Mouse (Mus musculus): ENCODE measurements at regions not wholly inside any gene's neighbourhood (a gene's known extent, or its start where the extent isn't known, plus 50 kb on each side); places are given as distances from the start of the nearest gene placed in this dataset.
"Not testable (repeated sequence)": the region's sequence is repeated elsewhere in the genome, so short reads cannot be mapped to it uniquely, and the experiment has no call there.

DNA sequence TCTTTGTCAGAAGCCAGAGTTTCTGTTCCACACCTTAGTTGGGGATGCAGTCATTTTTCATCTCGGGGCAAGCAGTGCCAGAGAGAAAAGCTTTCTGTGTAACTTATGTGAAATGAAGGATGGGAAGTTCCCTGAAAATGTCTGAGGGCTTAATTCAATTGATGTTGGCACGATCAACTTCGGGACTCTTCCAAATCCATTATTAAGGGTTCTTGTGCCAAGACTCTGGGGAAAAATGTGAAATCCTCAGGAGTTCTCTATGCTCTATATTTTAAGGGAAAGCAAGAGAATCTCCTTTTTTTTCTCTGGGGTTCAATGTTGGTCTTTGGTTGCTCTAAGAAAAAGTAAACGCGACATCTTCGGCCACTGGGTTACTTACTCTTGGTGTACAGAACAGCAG lies 100.9 kb upstream of the Nrip1 start:
- H3K36me3 ChIP-seq (ENCODE audit: control insufficient read depth, insufficient read depth, low read length), result no peaks in the 10 kb centered on the region
- 86% methylated on average over 6 of the region's 6 CpGs for WGBS
- H3K4me3 ChIP-seq (ENCODE audit: low read depth, low read length), result no peak overlapping the region
- no peaks in the 10 kb centered on the region for H3K27me3 ChIP-seq (ENCODE audit: control insufficient read depth, insufficient read depth, low read length)
- TF ChIP-seq CTCF (IDR thresholded peaks at IDR 0.05; ENCODE audit: extremely low read depth, insufficient read length, insufficient replicate concordance, low read depth, low read length) (no peak), POLR2A (IDR thresholded peaks at IDR 0.05; ENCODE audit: low read depth, low read length) (no peak)
- H3K4me1 ChIP-seq (ENCODE audit: control insufficient read depth, insufficient read depth, insufficient read length, low read length), result no peaks in the 10 kb centered on the region
- H3K27ac ChIP-seq (ENCODE audit: insufficient read depth, low read depth, low read length), result no peak overlapping the region

DNA sequence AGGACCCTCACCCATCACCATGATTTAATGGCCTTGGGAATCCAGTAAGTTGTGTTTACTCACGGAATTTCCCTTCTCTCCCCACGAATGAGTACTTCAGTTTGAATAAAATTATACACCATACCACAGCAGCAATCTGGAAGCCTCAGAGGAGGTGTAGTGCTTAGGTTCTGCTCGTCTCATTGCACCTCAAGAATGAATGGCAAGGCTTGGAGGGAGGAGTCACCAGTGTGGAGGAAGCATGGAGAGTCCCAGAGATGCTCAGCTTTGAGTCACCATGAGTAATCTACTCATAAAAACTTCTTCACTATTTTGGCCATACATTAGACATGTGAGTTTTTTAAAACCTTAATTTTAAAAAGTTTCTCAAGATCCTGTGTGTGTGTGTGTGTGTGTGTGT lies 98.8 kb upstream of the Nrip1 start:
- 72% methylated on average over 3 of the region's 3 CpGs for WGBS
- Histone ChIP-seq H3K36me3 (ENCODE audit: control insufficient read depth, insufficient read depth, low read length) (no peaks in the 10 kb centered on the region), H3K4me3 (ENCODE audit: low read depth, low read length) (no peak overlapping the region), H3K27me3 (ENCODE audit: control insufficient read depth, insufficient read depth, low read length) (no peaks in the 10 kb centered on the region), H3K4me1 (ENCODE audit: control insufficient read depth, insufficient read depth, insufficient read length, low read length) (no peaks in the 10 kb centered on the region), H3K27ac (ENCODE audit: insufficient read depth, low read depth, low read length) (no peak overlapping the region)
- TF ChIP-seq CTCF (IDR thresholded peaks at IDR 0.05; ENCODE audit: extremely low read depth, insufficient read length, insufficient replicate concordance, low read depth, low read length), result no peak
- TF ChIP-seq POLR2A (IDR thresholded peaks at IDR 0.05; ENCODE audit: low read depth, low read length), result no peak

DNA sequence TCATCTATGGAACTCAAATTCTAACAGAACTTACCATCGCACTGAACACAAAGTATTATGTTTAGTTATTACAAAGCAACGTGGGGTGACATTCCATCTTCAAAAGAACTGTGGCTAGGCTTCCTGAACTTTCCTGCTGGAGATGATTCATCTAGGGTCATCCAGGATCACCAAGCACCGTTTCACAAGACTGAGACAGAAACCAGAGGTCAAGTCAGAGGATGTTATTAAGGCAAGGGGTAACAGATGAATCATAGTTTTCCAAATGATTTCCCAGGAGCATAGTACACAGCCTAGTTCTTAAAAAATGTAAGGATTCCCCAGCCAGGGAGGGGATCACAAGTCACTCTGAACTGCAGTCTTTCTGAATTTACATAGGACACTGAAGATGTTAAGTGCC lies 97.5 kb upstream of the Nrip1 start:
- Histone ChIP-seq H3K4me3 (ENCODE audit: low read depth, low read length) (no peak overlapping the region), H3K27me3 (ENCODE audit: control insufficient read depth, insufficient read depth, low read length) (no peaks in the 10 kb centered on the region), H3K36me3 (ENCODE audit: control insufficient read depth, insufficient read depth, low read length) (no peaks in the 10 kb centered on the region), H3K4me1 (ENCODE audit: control insufficient read depth, insufficient read depth, insufficient read length, low read length) (no peaks in the 10 kb centered on the region), H3K27ac (ENCODE audit: insufficient read depth, low read depth, low read length) (no peak overlapping the region)
- 62% methylated on average over 3 of the region's 3 CpGs for WGBS
- TF ChIP-seq CTCF (IDR thresholded peaks at IDR 0.05; ENCODE audit: extremely low read depth, insufficient read length, insufficient replicate concordance, low read depth, low read length) (no peak), POLR2A (IDR thresholded peaks at IDR 0.05; ENCODE audit: low read depth, low read length) (no peak)

DNA sequence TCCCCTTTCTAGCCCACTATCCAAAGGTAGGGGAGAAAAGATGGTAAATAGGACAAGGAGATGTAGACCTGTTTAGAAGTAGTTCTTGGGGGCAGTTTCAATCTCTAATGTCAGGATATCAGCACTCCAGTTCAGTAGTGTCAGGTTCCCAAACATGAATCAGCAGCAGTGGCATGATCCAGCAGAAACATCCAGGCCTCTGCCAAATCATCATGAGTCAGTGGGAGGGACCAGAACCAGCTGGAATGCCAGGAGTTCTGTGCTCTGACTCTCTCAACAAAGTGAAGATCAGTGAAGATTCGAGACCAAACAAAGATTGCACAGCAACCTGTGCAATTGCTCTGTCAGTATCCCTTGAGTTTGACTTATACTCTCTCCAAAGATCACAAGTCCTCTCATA lies 85.9 kb upstream of the Nrip1 start:
- TF ChIP-seq CTCF (IDR thresholded peaks at IDR 0.05; ENCODE audit: extremely low read depth, insufficient read length, insufficient replicate concordance, low read depth, low read length), result no peak
- no peak for TF ChIP-seq POLR2A (IDR thresholded peaks at IDR 0.05; ENCODE audit: low read depth, low read length)
- Histone ChIP-seq H3K4me3 (ENCODE audit: low read depth, low read length) (no peak overlapping the region), H3K27me3 (ENCODE audit: control insufficient read depth, insufficient read depth, low read length) (no peaks in the 10 kb centered on the region), H3K4me1 (ENCODE audit: control insufficient read depth, insufficient read depth, insufficient read length, low read length) (peaks cover 2% of the 10 kb centered on the region; the same call in 1 of the 2 replicates), H3K27ac (ENCODE audit: insufficient read depth, low read depth, low read length) (no peak overlapping the region), H3K36me3 (ENCODE audit: control insufficient read depth, insufficient read depth, low read length) (no peaks in the 10 kb centered on the region)
- WGBS, result 85% methylated on average over 1 of the region's 1 CpGs

DNA sequence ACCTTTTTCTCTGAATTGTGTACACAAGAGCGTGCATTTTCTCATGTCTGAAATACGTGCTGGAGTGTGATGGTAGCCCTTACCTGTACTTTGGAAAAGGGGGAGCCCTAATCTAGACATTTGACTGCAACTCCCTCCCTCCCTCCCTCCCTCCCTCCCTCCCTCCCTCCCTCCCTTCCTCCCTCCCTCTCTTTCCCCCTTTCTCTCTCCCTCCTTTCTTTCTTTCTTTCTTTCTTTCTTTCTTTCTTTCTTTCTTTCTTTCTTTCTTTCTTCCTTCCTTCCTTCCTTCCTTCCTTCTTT lies 82.6 kb upstream of the Nrip1 start:
- not testable (repeated sequence) for H3K27me3 ChIP-seq (ENCODE audit: control insufficient read depth, insufficient read depth, low read length); H3K4me3 ChIP-seq (ENCODE audit: low read depth, low read length); H3K36me3 ChIP-seq (ENCODE audit: control insufficient read depth, insufficient read depth, low read length); H3K27ac ChIP-seq (ENCODE audit: insufficient read depth, low read depth, low read length)
- 85% methylated on average over 2 of the region's 2 CpGs for WGBS
- peaks cover 11% of the 10 kb centered on the region; the same call in 1 of the 2 replicates for H3K4me1 ChIP-seq (ENCODE audit: control insufficient read depth, insufficient read depth, insufficient read length, low read length)

DNA sequence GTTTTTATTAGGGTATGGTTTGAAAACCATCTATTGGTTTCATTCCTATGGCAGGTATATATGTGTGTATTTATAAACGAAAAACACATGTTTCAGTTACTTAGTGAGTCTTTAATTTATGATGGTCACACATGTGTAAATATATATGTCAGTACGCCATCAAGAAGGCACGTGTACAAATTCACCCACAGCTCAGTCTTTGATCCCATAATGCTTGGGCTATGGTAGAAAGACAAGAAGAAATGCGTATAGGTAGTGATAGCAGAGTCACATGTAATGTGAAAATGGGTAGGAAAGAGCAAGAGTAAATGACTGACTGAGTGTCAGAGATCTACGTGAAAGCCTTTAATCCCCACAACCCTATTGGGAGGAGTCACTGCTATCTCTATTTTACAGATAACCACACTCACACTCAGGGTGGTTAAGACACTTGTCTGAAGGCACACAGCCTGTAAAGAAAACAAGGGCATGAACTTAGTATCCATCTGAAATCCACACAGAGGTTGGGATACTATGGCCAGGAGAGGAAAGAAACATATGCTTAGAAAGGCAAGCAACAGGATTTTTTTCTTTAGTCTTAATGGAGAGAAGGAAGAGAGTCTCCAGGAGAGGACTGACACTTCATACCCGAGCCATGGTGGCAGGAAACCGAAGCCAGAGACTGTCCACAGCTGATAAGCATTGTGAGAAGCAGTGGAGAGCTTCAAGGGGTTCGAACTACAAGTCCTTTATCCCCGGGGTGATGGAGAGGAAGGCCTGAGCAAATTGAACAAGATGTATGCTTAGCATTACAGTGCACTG lies 82.1 kb upstream of the Nrip1 start:
- Histone ChIP-seq H3K27me3 (ENCODE audit: control insufficient read depth, insufficient read depth, low read length) (no peaks in the 10 kb centered on the region), H3K36me3 (ENCODE audit: control insufficient read depth, insufficient read depth, low read length) (no peaks in the 10 kb centered on the region), H3K4me1 (ENCODE audit: control insufficient read depth, insufficient read depth, insufficient read length, low read length) (peaks cover 11% of the 10 kb centered on the region; the same call in 1 of the 2 replicates), H3K27ac (ENCODE audit: insufficient read depth, low read depth, low read length) (no peak overlapping the region), H3K4me3 (ENCODE audit: low read depth, low read length) (no peak overlapping the region)
- 61% methylated on average over 9 of the region's 9 CpGs for WGBS
- TF ChIP-seq POLR2A (IDR thresholded peaks at IDR 0.05; ENCODE audit: low read depth, low read length) (no peak), CTCF (IDR thresholded peaks at IDR 0.05; ENCODE audit: extremely low read depth, insufficient read length, insufficient replicate concordance, low read depth, low read length) (no peak)

DNA sequence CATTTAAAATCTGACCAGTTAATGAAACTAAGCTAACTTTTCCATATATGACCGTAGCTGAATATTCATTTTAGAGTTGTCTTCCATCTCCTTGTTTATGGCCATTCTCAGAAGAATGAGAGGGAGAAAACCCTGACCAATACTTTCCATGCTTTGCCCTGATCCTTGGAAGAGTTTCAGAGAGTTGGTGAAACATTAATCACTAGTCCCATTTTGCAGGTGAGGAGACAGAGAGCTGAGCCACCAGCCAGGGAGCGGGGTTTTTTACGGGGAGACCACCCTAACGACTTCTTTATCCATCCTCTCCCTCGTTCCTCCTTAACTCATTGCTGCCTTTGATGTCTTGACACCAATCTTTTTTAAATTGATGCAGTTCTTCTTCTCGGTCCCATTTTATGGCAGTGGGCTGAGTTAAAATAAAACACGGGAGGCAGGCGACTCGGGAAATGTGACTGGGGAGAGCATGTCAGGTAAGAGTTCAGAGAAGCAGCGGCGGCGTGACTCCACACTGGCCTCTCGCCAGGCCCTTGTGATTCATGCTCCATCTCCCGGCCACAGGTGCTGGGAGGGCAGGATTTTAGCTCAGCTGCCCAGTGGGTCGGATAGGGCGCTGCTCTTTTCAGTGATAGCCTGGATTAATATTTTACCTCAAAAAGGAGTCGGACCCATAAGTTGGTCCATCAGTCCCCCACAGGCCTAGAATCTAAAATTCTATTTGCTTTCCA lies 81.3 kb upstream of the Nrip1 start:
- Histone ChIP-seq H3K36me3 (ENCODE audit: control insufficient read depth, insufficient read depth, low read length) (no peaks in the 10 kb centered on the region), H3K4me3 (ENCODE audit: low read depth, low read length) (no peak overlapping the region), H3K27me3 (ENCODE audit: control insufficient read depth, insufficient read depth, low read length) (no peaks in the 10 kb centered on the region), H3K27ac (ENCODE audit: insufficient read depth, low read depth, low read length) (peak overlapping the region; percentile 88), H3K4me1 (ENCODE audit: control insufficient read depth, insufficient read depth, insufficient read length, low read length) (peaks cover 11% of the 10 kb centered on the region; the same call in 1 of the 2 replicates)
- TF ChIP-seq CTCF (IDR thresholded peaks at IDR 0.05; ENCODE audit: extremely low read depth, insufficient read length, insufficient replicate concordance, low read depth, low read length) (0 out of 2 replicates have a peak, but pooled peaks have one; percentile 23), POLR2A (IDR thresholded peaks at IDR 0.05; ENCODE audit: low read depth, low read length) (no peak)
- WGBS, result 31% methylated on average over 17 of the region's 17 CpGs
